ENCODE assay signal across 12 mouse cellular contexts in genomic region chr2:167302641-167303040, GRCm38 (mm10). TPM values are rescaled to one million over a fixed set of nuclear protein-coding genes. Genes with fewer than 3 reads are reported as not detected.
DNase-seq lines count a peak whose midpoint lies in the region; ATAC-seq lines count a peak whose summit lies in the region.
"Had no signal": no experiment of that assay in that cellular context is flagged by ENCODE, and none has a peak within 500 bp of the region (broad histone marks: within the 10 kb centered on the region; RNA-seq: fewer than 3 reads in every experiment).

No protein-coding gene starts in this region.

- peak overlapping the region; percentile 19; the same call in 1 of the 2 replicates for H3K27ac ChIP-seq in heart, embryonic 12.5 days (ENCODE audit: poor library complexity, severe bottlenecking)
- no peak overlapping the region for H3K27ac ChIP-seq in heart, embryonic 10.5 days
- no peak overlapping the region for H3K27ac ChIP-seq in midbrain, embryonic 11.5 days (ENCODE audit: low read depth, low read length)
- no peak overlapping the region; the same call in 1 of the 2 replicates for H3K27ac ChIP-seq in midbrain, embryonic 14.5 days (replicated peaks; ENCODE audit: low read depth, low read length)
- H3K27ac ChIP-seq: heart, adult 2 months; liver, embryonic 14.5 days had no signal

- DNase-seq in heart, embryonic 10.5 days (ENCODE audit: low spot score), result no peak
- peak; percentile 21 for DNase-seq in midbrain, embryonic 11.5 days (ENCODE audit: low spot score, missing footprints)
- no peak for DNase-seq in midbrain, embryonic 14.5 days
- peak; percentile 7 for DNase-seq in cerebellum, adult 9-11 months
- DNase-seq in layer of hippocampus, adult 9-11 months, result peak; percentile 1
- DNase-seq in Muller cell, postnatal 12 days (ENCODE audit: inconsistent ontology term), result no peak
- DNase-seq: heart, postnatal 36 days had no signal

- H3K9me3 ChIP-seq in heart, embryonic 12.5 days (replicated peaks), result no peaks in the 10 kb centered on the region
- H3K9me3 ChIP-seq in heart, embryonic 10.5 days, result no peaks in the 10 kb centered on the region
- H3K9me3 ChIP-seq in midbrain, embryonic 11.5 days (ENCODE audit: control insufficient read depth, low read length), result no peaks in the 10 kb centered on the region
- no peaks in the 10 kb centered on the region for H3K9me3 ChIP-seq in midbrain, embryonic 14.5 days (ENCODE audit: control insufficient read depth, low read length)
- H3K9me3 ChIP-seq: midbrain, embryonic 10.5 days had no signal

- no peak overlapping the region for H3K4me2 ChIP-seq in heart, embryonic 12.5 days
- no peak overlapping the region for H3K4me2 ChIP-seq in midbrain, embryonic 11.5 days
- H3K4me2 ChIP-seq in midbrain, embryonic 14.5 days (ENCODE audit: low read length), result no peak overlapping the region

- no peak overlapping the region for H3K4me3 ChIP-seq in heart, embryonic 12.5 days
- no peak overlapping the region for H3K4me3 ChIP-seq in heart, embryonic 10.5 days
- H3K4me3 ChIP-seq in midbrain, embryonic 11.5 days (ENCODE audit: low read depth, low read length), result no peak overlapping the region
- no peak overlapping the region for H3K4me3 ChIP-seq in midbrain, embryonic 14.5 days (replicated peaks; ENCODE audit: low read depth, low read length)
- H3K4me3 ChIP-seq: heart, adult 2 months; midbrain, embryonic 10.5 days had no signal

- H3K9ac ChIP-seq in heart, embryonic 12.5 days, result no peak overlapping the region
- no peak overlapping the region for H3K9ac ChIP-seq in midbrain, embryonic 11.5 days (ENCODE audit: low read length)
- no peak overlapping the region for H3K9ac ChIP-seq in midbrain, embryonic 14.5 days (replicated peaks; ENCODE audit: low read length)
- H3K9ac ChIP-seq: liver, embryonic 14.5 days had no signal

- no peak for ATAC-seq in heart, embryonic 12.5 days (ENCODE audit: insufficient number of reproducible peaks, low FRiP score)
- ATAC-seq in midbrain, embryonic 11.5 days (ENCODE audit: low FRiP score), result no peak
- ATAC-seq in midbrain, embryonic 14.5 days (ENCODE audit: low FRiP score, low TSS enrichment), result no peak
- ATAC-seq: CD4-positive, CD25-positive, alpha-beta regulatory T cell, adult 4 months had no signal

- no peaks in the 10 kb centered on the region for H3K27me3 ChIP-seq in heart, embryonic 12.5 days (replicated peaks)
- H3K27me3 ChIP-seq in heart, embryonic 10.5 days (ENCODE audit: insufficient read depth, poor library complexity, severe bottlenecking), result no peaks in the 10 kb centered on the region
- H3K27me3 ChIP-seq in midbrain, embryonic 11.5 days (ENCODE audit: control insufficient read depth, insufficient read depth, low read length), result no peaks in the 10 kb centered on the region
- H3K27me3 ChIP-seq in midbrain, embryonic 14.5 days (ENCODE audit: control insufficient read depth, insufficient read depth, low read length), result no peaks in the 10 kb centered on the region

- whole genome bisulfite sequencing in heart, embryonic 12.5 days, result 26% methylated on average over 1 of the region's 1 CpGs
- 37% methylated on average over 1 of the region's 1 CpGs for WGBS in heart, embryonic 10.5 days
- 90% methylated on average over 1 of the region's 1 CpGs for WGBS in midbrain, embryonic 11.5 days
- 73% methylated on average over 1 of the region's 1 CpGs for WGBS in midbrain, embryonic 14.5 days

- peaks cover 42% of the 10 kb centered on the region for H3K4me1 ChIP-seq in heart, embryonic 12.5 days (replicated peaks)
- H3K4me1 ChIP-seq in heart, embryonic 10.5 days, result peaks cover 35% of the 10 kb centered on the region
- H3K4me1 ChIP-seq in midbrain, embryonic 11.5 days (ENCODE audit: control insufficient read depth, insufficient read depth, low read length), result peaks cover 4% of the 10 kb centered on the region
- H3K4me1 ChIP-seq in midbrain, embryonic 14.5 days (ENCODE audit: control insufficient read depth, insufficient read depth, low read length), result 0 out of 2 replicates have a peak, but pooled peaks cover 4% of the 10 kb centered on the region

- H3K36me3 ChIP-seq in heart, embryonic 12.5 days, result peaks cover 83% of the 10 kb centered on the region
- H3K36me3 ChIP-seq in heart, embryonic 10.5 days, result peaks cover 76% of the 10 kb centered on the region
- peaks cover 5% of the 10 kb centered on the region; the same call in 1 of the 2 replicates for H3K36me3 ChIP-seq in midbrain, embryonic 11.5 days (ENCODE audit: control insufficient read depth, insufficient read depth, low read length)
- H3K36me3 ChIP-seq in midbrain, embryonic 14.5 days (ENCODE audit: control insufficient read depth, insufficient read depth, low read length), result peaks cover 33% of the 10 kb centered on the region

RNA-seq across cellular contexts. Expression of gene B4galt5, which starts 46.3 kb away (rescaled TPM):
- polyA plus RNA-seq in heart, embryonic 12.5 days (2016; fragmentation: Nextera tagmentation; extraction: Ambion mirVana), result 14.9 and 21.1 TPM in 2 replicates
- 11.4 and 13.6 TPM in 2 replicates for polyA plus RNA-seq in heart, embryonic 10.5 days (2016; fragmentation: Nextera tagmentation; extraction: Ambion mirVana)
- 15.0 and 19.8 TPM in 2 replicates for polyA plus RNA-seq in midbrain, embryonic 11.5 days (2014; fragmentation: Nextera tagmentation; extraction: Ambion mirVana)
- polyA plus RNA-seq in midbrain, embryonic 14.5 days (2014; fragmentation: Nextera tagmentation; extraction: Ambion mirVana), result 16.2 and 20.4 TPM in 2 replicates

Comparison
In these comparisons a context has a peak if more than half of its experiments do, and no peak if none do; other contexts are left out.
1. DNase-seq: peak in midbrain, embryonic 11.5 days (single experiment), cerebellum, adult 9-11 months (single experiment) and layer of hippocampus, adult 9-11 months (single experiment); none in heart, embryonic 10.5 days (single experiment), midbrain, embryonic 14.5 days (single experiment) and Muller cell, postnatal 12 days (single experiment).